Mouse (Mus musculus): ENCODE measurements around the gene Alox5.

Alox5 gene

GRCm38 (mm10) chr6:116385194-116386044 lies 75.6 kb downstream of the Alox5 start:
- DNase-seq, result no peak

- DNase-seq, result no peak
Observed at GRCm38 (mm10) chr6:116383582-116383981, 77.4 kb downstream of the Alox5 start.

- DNase-seq, result no peak
Observed at GRCm38 (mm10) chr6:116381605-116382004, 79.4 kb downstream of the Alox5 start.

GRCm38 (mm10) chr6:116380157-116380556 lies 80.8 kb downstream of the Alox5 start:
- no peak for DNase-seq

- no peak for DNase-seq
Observed at GRCm38 (mm10) chr6:116378892-116379291, 82.1 kb downstream of the Alox5 start.

- no peak for DNase-seq
Observed at GRCm38 (mm10) chr6:116374618-116375017, 86.4 kb downstream of the Alox5 start.

- DNase-seq, result no peak
Observed at GRCm38 (mm10) chr6:116374136-116374535, 86.8 kb downstream of the Alox5 start.

GRCm38 (mm10) chr6:116371500-116371899 lies 89.5 kb downstream of the Alox5 start:
- DNase-seq, result no peak

GRCm38 (mm10) chr6:116370216-116370976 lies 90.6 kb downstream of the Alox5 start:
- DNase-seq, result no peak

GRCm38 (mm10) chr6:116369811-116370210 lies 91.2 kb downstream of the Alox5 start:
- DNase-seq, result no peak

- DNase-seq, result no peak
Observed at GRCm38 (mm10) chr6:116367971-116368370, 93.0 kb downstream of the Alox5 start.

GRCm38 (mm10) chr6:116361993-116362392 lies 99.0 kb downstream of the Alox5 start:
- DNase-seq, result no peak

- no peak for DNase-seq
Observed at GRCm38 (mm10) chr6:116361463-116361862, 99.5 kb downstream of the Alox5 start.
